28 mouse cellular contexts compared by ENCODE assay signal in the genomic region with DNA sequence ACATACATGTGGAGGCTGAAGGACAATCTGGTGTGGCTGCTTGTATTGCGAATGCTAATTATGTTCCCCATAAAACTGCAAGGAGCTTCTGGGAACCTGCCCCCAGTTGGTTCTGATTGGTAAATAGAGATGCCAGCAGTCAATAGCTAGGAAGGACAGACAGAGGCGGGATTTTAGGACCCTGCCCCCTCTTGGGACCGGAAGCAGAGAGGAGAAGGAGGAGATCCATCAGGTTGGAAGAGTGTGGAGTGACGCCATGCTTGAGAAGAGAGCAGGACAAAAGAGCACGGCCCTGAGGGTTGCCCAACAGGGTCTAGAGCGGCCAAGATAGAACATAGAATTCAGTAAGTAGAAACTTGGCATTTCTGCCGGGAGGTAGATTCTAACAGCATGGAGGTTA. TPM values are rescaled to one million over a fixed set of nuclear protein-coding genes. Genes with fewer than 3 reads are reported as not detected.
DNase-seq lines count a peak whose midpoint lies in the region; TF ChIP-seq lines count a peak whose summit lies in the region.
"Had no signal": no experiment of that assay in that cellular context is flagged by ENCODE, and none has a peak within 500 bp of the region (broad histone marks: within the 10 kb centered on the region; RNA-seq: fewer than 3 reads in every experiment).

No protein-coding gene starts in this region.

- intact Hi-C loops in heart, postnatal 10 days (cut with DNase I), result no loop called here

- H3K27me3 ChIP-seq in E14TG2a.4 (ENCODE audit: insufficient read depth, low read length) (no peaks in the 10 kb centered on the region), myocyte (ENCODE audit: control insufficient read depth, insufficient read depth, insufficient read length) (no peaks in the 10 kb centered on the region)
- H3K27me3 ChIP-seq: CH12.LX; embryonic facial prominence, embryonic 13.5 days; forebrain, embryonic 12.5 days; forebrain, embryonic 15.5 days; hindbrain, embryonic 13.5 days; intestine, embryonic 15.5 days had no signal

- DNase-seq in ES-CJ7 (ENCODE audit: low read depth, low spot score) (peak; percentile 90), WW6 (ENCODE audit: low read depth, low spot score) (peak; percentile 68)
- no peak for DNase-seq in right cerebral cortex, postnatal 25 days
- DNase-seq in heart, postnatal 10 days, result no peak
- DNase-seq in ovary, postnatal 36 days (ENCODE audit: low spot score), result no peak
- DNase-seq: adrenal gland, adult 2 months; adrenal gland, postnatal 14 days; B cell, adult 2 months; cerebellum, adult 11 months; cerebellum, adult 2 months; cerebellum, adult 9-11 months; cerebellum, postnatal 36 days; embryo, embryonic 11 days; gastrocnemius, postnatal 10 days; heart, adult 11 months; heart, postnatal 36 days had no signal

- no peaks in the 10 kb centered on the region for H3K9me3 ChIP-seq in E14TG2a.4 (ENCODE audit: low read length)
- H3K9me3 ChIP-seq: embryonic facial prominence, embryonic 10.5 days; embryonic facial prominence, embryonic 13.5 days; forebrain, embryonic 12.5 days; forebrain, embryonic 15.5 days; hindbrain, embryonic 10.5 days; hindbrain, embryonic 13.5 days; intestine, embryonic 15.5 days had no signal

- no peak overlapping the region for H3K4me2 ChIP-seq in myocyte (ENCODE audit: low read depth)
- H3K4me2 ChIP-seq: embryonic facial prominence, embryonic 13.5 days; forebrain, embryonic 12.5 days; forebrain, embryonic 15.5 days; heart, embryonic 11.5 days; hindbrain, embryonic 13.5 days; intestine, embryonic 15.5 days had no signal

- TF ChIP-seq POLR2A in myocyte (IDR thresholded peaks at IDR 0.05; ENCODE audit: insufficient read length, low read depth), result no peak

- peaks cover 32% of the 10 kb centered on the region for H3K36me3 ChIP-seq in E14TG2a.4 (ENCODE audit: insufficient read depth, low read length)
- H3K36me3 ChIP-seq in myocyte (ENCODE audit: control insufficient read depth, insufficient read depth), result no peaks in the 10 kb centered on the region
- H3K36me3 ChIP-seq: embryonic facial prominence, embryonic 10.5 days; embryonic facial prominence, embryonic 13.5 days; forebrain, embryonic 12.5 days; forebrain, embryonic 15.5 days; hindbrain, embryonic 10.5 days; hindbrain, embryonic 13.5 days; intestine, embryonic 15.5 days had no signal

- no peak overlapping the region for H3ac ChIP-seq in myocyte (ENCODE audit: control insufficient read depth, insufficient read length)

- TF ChIP-seq CTCF in E14TG2a.4 (conservative IDR thresholded peaks at IDR 0.05; ENCODE audit: low read length), result no peak

- H3K4me3 ChIP-seq in E14TG2a.4 (replicated peaks; ENCODE audit: low read length) (peak overlapping the region; percentile 96), myocyte (peak overlapping the region; percentile 8)
- H3K4me3 ChIP-seq: embryonic facial prominence, embryonic 10.5 days; embryonic facial prominence, embryonic 13.5 days; erythroblast, embryonic 14.5 days; forebrain, embryonic 12.5 days; forebrain, embryonic 15.5 days; hindbrain, embryonic 10.5 days; hindbrain, embryonic 13.5 days; intestine, embryonic 15.5 days had no signal

- H3K4me1 ChIP-seq in E14TG2a.4 (replicated peaks; ENCODE audit: low read depth, low read length), result peaks cover 79% of the 10 kb centered on the region
- H3K4me1 ChIP-seq: intestine, embryonic 15.5 days had no signal

- H3K79me2 ChIP-seq in myocyte (ENCODE audit: control insufficient read depth, insufficient read depth), result no peaks in the 10 kb centered on the region

TF ChIP-seq in myocyte, 11 proteins besides CTCF, POLR2A, EP300 and RAD21:
- TF ChIP-seq USF1 (IDR thresholded peaks at IDR 0.05; ENCODE audit: low read depth) (no peak), TCF3 (IDR thresholded peaks at IDR 0.05; ENCODE audit: insufficient read length, low read depth) (no peak), TCF12 (IDR thresholded peaks at IDR 0.05; ENCODE audit: insufficient read depth, poor library complexity, severe bottlenecking) (no peak), REST (IDR thresholded peaks at IDR 0.05; ENCODE audit: insufficient read depth, insufficient read length) (no peak), SRF (IDR thresholded peaks at IDR 0.05; ENCODE audit: control insufficient read depth, insufficient read length, low read depth) (no peak), CEBPB (IDR thresholded peaks at IDR 0.05; ENCODE audit: insufficient read depth, poor library complexity, severe bottlenecking) (no peak), MAX (IDR thresholded peaks at IDR 0.05; ENCODE audit: low read depth) (no peak), E2F4 (IDR thresholded peaks at IDR 0.05; ENCODE audit: insufficient read depth) (no peak), MYOG (IDR thresholded peaks at IDR 0.05; ENCODE audit: control insufficient read depth in 1 of 3, insufficient read depth in 1 of 3, insufficient read length in 2 of 3, low read depth in 2 of 3) (no peak), MYOD1 (IDR thresholded peaks at IDR 0.05; ENCODE audit: control insufficient read depth in 1 of 3, insufficient read length in 2 of 3, low read depth in 2 of 3) (no peak), POLR2AphosphoS2 (IDR thresholded peaks at IDR 0.05; ENCODE audit: insufficient read length, low read depth) (no peak)

RNA-seq across cellular contexts. Expression of a gene that starts 50.4 kb away (rescaled TPM):
- 22.6 TPM for polyA plus RNA-seq in myocyte (2012; fragmentation: generic; extraction: Trizol)
- 10 to 100 TPM; 11.7 to 12.1 TPM for total RNA-seq in heart, postnatal 10 days (2021)

Comparison
In these comparisons a context has a peak if more than half of its experiments do, and no peak if none do; other contexts are left out.
1. DNase-seq: peak in ES-CJ7 (single experiment) and WW6 (single experiment); none in right cerebral cortex, postnatal 25 days (single experiment), heart, postnatal 10 days (0 of 2) and ovary, postnatal 36 days (single experiment).